Mouse (Mus musculus) granulocyte monocyte progenitor cell, adult 5-6 weeks (primary cell): ENCODE measurements around the gene Mapk7. TPM values are rescaled to one million over a fixed set of nuclear protein-coding genes. Genes with fewer than 3 reads are reported as not detected.

Source experiments
- ATAC-seq: replicated peaks from 2 replicates; pipeline ENCODE4 v1.8.0; 2016; ENCODE audit warnings: mild to moderate bottlenecking, moderate TSS enrichment, inconsistent platforms; ENCODE audit not compliant: poor library complexity, severe bottlenecking
- total RNA-seq, 2 experiments: library from RNA; stranded (forward) in 1 of 2; stranded (reverse) in 1 of 2; fragments of 200-712, 200-1000 nt in 1 of 2; fragments of >200 nt in 1 of 2; fragmentation: Nextera tagmentation in 1 of 2; gene quantifications; 2 replicates each; pipeline ENCODE4 v1.2.3; 2014 to 2017

Mapk7 gene
- total RNA-seq, 2 experiments from 2014 or later = 9.2 to 13.1 TPM

DNA sequence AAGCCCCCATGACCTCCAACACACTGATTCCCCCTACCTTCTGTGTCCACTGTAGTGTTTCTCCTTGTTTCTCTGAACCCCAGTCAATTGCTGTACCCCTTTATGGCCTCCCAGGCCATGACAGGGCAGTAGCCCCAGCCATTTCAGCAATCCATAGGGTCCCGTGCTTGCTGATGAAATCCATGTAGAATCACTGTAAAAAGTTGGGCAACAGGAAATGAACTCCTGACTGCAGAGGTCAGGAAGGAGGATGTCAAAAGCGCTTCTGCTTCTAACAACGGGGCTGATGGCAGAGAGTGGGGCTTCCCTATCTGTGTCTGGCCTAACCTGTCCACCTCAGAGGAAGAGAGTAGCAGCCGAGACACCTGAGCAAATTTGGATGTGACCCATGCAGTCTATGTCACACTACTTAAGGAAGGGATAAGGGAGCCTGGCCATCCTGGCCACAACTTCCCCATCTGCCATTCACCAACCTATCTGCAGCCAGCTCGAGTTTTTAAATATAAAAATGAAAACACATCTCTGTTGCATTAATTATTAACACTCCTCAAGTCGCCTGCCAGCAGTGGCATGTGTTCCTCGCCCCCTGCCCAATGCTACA lies 24.8 kb downstream of the Mapk7 start:
- ATAC-seq = peak; percentile 93

DNA sequence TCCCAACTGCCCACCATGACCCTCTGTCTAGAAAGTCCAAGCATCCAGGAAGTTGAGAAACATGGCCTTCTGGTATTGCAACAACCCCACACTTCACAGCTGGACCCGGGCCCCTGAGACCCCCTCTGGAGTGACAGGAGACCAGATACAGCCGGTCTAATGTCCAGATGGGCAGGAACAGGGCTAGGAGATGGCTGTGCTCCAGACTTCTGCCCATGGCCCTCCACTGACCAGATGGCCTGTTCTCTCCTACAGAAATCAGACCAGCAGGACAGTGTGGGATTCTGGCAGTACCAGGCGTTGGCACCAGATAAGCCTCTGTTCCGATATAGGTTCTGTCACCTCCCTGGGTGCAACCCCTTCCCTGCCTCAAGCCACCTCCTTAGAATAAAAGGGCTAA lies 25.7 kb downstream of the Mapk7 start:
- ATAC-seq = peak; percentile 24; the same call in 1 of the 2 replicates

DNA sequence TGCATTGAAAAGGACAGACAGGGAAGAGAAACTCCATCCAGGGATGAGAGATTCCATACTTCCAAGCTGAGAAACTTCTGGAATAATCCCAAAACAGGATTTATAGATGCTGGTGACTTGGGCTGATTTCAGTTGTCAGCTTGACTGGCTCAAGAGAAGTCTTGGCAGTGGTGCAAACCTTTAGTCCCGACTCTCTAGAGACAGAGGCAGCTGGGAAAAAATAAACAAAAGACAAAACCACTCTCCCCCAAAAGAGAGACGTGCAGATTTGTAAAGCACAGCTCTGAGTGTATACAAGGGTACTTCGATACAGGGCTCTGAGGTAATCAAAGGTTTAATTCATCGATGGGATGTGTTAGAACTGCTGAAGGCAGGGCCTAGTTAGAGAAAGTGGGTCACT lies 28.8 kb downstream of the Mapk7 start:
- ATAC-seq = no peak

DNA sequence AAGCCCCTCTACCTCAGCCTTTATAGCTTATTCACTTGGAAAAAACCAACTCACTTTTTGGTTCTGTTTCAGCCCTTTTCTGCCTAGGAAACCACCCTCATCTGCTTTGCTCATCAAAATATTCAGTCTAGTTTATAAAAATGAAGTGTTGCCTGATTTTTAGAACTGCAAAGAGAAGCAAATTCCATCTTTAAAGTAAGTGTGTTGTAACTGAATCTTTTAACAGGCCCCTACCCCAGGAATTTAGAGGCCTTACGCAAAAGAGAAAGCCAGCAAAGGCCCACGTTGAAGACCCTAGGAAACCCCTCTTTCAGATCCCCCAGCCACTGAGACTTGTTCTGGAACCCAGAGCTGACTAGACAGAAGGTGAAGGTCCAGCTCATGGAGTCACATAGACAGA lies 30.1 kb downstream of the Mapk7 start:
- ATAC-seq = no peak

DNA sequence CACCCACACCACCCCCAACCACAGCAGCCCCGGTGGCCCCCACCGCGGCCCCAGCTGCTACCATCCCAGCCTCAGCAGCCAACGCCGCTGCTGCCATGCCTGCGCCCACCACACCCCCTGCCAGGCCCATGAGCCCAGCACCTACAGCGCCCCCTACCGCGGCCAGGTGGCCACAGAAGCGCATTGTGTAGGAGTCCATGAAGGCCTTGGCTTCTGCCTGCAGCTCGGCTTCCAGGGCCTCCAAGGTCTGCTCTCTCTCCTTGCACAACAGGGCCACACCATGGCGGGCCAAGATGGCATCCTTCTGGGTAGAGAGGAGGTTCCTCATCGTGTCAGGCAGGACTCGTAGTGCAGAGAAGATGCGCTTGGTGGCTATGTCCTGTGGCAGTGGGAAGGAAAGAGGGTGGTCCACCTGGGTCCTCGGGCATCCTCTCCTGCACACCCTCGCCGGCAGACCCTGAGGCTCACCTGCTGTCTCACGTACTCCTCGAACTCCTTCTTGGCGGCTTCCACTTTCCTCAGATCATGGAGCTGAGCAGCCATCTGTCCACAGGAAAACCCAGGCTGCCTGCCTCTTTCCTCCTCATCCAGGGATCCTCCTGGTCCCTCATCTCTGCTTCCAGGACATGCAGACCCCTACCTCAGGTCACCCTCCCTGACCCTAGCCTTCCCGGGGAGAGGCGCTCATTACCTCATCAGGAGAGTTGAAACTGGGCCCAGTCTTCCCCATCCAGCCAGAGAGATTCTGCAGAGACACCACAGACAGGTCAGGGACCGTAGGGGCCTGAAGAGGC lies 44.5 kb downstream of the Mapk7 start:
- ATAC-seq = peak; percentile 20; the same call in 1 of the 2 replicates

DNA sequence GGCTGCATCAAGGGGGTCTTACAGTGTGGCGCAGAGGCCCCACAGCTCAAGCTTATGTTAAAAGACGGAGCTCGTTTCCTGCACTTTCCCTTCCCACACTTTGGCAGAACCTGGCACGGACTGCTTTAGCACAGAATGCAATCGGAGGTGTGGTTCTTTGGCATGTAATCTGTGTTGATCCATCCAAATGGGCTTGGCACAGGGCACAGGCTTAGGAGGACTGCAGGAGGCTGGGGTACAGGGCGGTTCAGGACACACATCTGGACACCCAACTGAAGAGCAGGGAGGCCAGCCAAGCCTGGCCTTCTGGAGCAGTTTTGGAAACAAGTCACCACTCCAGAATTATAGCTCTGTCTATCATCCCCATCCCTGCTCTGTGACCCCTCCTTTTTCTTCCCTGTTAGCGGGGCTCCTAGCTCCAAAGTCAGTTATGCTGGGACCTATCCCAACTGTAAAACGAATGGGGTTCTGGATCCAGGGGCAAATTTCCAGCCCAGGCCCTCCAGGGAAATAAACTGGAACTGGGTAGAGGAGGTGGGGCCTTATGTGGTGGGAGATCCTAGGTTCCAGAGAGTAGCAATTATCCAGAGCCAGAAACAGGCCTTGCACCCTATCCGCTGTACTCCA lies 45.5 kb downstream of the Mapk7 start:
- no peak for ATAC-seq

DNA sequence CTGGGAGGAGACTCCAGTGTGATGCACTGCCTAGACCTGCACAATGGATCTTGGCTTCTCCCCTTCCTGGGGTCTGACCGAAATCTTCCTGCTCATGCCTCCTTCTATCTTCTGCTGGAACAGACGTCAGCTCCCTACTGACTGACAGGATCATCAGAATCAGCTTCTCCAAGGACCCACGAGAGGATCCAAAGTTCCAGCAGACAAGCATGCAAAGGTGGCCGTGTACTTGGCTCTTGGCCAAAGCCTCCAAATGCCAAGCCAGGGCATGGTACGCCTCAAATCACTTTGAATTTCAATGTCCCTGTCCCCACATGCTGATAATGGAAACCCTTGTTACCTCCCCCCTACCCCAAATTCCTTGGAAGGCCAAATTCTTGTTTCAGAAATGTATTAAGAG lies 46.2 kb downstream of the Mapk7 start:
- ATAC-seq = no peak

DNA sequence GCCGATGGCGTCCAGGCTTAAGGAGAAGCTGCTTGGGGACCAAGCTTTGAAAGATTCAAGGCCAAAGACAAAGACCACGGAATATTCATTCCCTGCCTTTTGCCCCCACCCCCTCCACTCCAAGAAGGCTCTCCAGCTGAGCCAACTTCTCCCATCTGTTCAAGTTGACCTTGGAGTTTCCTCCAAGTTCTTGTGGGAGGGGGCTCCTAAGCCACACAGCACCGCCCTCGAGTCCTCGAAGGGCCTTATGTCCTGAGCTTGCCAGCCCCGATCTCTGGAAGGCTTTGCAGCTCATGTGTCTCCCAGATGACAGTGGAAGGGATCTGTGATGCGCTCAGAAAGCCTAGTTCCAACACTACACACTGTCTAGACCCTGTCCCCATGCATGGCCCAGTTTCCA lies 46.9 kb downstream of the Mapk7 start:
- no peak for ATAC-seq

DNA sequence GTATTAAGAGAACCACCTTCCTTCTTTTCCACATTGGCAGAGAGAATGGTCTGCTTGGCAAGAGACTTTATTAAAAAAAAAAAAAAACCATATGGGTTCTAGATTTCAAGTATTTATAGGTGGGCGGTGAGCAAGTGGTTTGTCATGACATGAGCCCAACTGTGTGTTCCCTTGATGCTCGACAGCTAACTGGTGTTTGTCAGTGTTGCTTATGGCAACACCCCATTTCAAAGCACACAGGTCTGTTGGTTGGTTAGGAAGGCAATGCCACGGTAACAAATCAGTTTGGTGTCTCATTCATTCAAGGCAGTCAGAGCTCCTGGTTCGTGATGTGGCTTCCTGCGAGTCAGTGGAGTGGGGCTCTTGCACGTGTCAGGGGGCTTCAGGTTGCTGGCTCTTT lies 50.4 kb downstream of the Mapk7 start:
- ATAC-seq = no peak

DNA sequence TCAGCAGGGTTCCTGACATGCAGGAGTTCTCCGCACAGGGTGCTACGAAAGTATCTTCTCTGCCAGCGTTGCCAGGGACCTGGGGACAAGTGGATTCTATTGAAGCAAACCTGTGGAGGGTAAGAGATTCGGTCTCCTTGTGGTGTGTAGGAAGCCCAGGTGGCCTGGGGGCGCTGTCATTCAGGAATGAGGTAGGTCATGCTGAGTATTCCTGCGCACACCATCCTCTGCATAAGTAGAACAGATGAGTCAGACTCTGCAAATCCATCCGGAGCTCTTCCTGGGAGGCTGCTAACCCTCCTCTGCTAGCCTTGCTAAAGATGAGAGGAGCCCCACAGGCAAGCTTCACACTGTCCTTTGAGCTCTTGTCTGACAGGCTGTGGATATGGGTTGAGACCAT lies 52.5 kb downstream of the Mapk7 start:
- ATAC-seq = no peak

DNA sequence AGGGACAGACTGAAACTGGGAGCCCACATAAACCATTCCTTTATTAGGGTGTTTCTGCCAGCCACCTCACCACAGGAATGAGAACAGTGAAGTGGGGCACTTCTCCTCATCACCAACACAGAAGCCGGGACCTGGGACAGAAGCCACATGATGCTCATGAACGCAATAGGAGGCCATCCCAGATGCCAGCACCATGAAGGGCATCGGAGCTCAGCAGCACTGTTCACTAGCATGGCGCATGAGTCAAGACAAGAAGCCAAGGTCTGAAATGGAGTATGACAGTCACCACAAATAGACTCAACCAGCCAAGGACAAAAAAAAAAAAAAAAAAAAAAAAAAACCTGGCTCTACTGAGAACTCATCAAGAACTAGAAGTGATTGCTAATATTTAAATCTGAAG lies 53.8 kb downstream of the Mapk7 start:
- ATAC-seq = no peak

DNA sequence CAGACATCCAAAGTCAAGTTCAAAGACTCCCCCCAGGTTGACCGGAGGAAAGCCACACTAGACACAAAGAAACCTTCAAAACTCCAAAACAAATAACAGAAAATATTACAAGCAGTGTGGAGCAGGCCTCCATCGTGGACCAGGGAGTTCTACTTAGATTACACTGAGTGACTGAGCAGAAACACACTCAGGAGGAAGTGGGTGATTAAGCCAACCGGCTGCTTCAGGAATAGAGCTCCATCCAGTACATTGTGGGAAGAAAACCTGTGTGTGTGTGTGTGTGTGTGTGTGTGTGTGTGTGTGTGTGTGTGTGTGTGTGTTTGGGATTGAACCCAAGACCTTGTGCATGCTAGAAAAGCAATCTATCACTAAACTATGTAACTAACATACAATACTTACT lies 55.0 kb downstream of the Mapk7 start:
- ATAC-seq = no peak

Other genes starting within 250 kb of the Mapk7 start
- gene Aldh3a2, start 226.9 kb downstream of the Mapk7 start, total RNA-seq (2014; fragmentation: Nextera tagmentation) = 18.5 and 20.9 TPM in 2 replicates
- gene Aldh3a2, start 226.9 kb downstream of the Mapk7 start, total RNA-seq (2017) = 22.3 and 27.3 TPM in 2 replicates
- gene Slc47a2, start 151.5 kb downstream of the Mapk7 start, total RNA-seq (2014; fragmentation: Nextera tagmentation) = not detected in 2 replicates
- not detected in 2 replicates for gene Slc47a2, start 151.5 kb downstream of the Mapk7 start, total RNA-seq (2017)
- gene Slc47a1, start 116.1 kb downstream of the Mapk7 start, total RNA-seq (2014; fragmentation: Nextera tagmentation) = not detected in 2 replicates
- not detected in 2 replicates for gene Slc47a1, start 116.1 kb downstream of the Mapk7 start, total RNA-seq (2017)
- not detected in 2 replicates for gene Rnf112, start 40.3 kb downstream of the Mapk7 start, total RNA-seq (2014; fragmentation: Nextera tagmentation)
- not detected in 2 replicates for gene Rnf112, start 40.3 kb downstream of the Mapk7 start, total RNA-seq (2017)
- gene Mfap4, start 9.0 kb downstream of the Mapk7 start, total RNA-seq (2014; fragmentation: Nextera tagmentation) = not detected in 2 replicates
- gene Mfap4, start 9.0 kb downstream of the Mapk7 start, total RNA-seq (2017) = not detected in 2 replicates
- gene B9d1, start 10.7 kb upstream of the Mapk7 start, total RNA-seq (2014; fragmentation: Nextera tagmentation) = 1.6 TPM in 1 of 2 replicates, not detected in the other
- gene B9d1, start 10.7 kb upstream of the Mapk7 start, total RNA-seq (2017) = not detected in 2 replicates
- not detected in 2 replicates for gene Epn2, start 85.3 kb upstream of the Mapk7 start, total RNA-seq (2014; fragmentation: Nextera tagmentation)
- gene Epn2, start 85.3 kb upstream of the Mapk7 start, total RNA-seq (2017) = not detected in 2 replicates
- gene Grap, start 158.9 kb upstream of the Mapk7 start, total RNA-seq (2014; fragmentation: Nextera tagmentation) = 2.0 TPM in 1 of 2 replicates, not detected in the other
- gene Grap, start 158.9 kb upstream of the Mapk7 start, total RNA-seq (2017) = 0.30 and 0.31 TPM in 2 replicates
- not detected in 2 replicates for gene Fam83g, start 189.7 kb upstream of the Mapk7 start, total RNA-seq (2014; fragmentation: Nextera tagmentation)
- gene Fam83g, start 189.7 kb upstream of the Mapk7 start, total RNA-seq (2017) = not detected in 2 replicates
- gene Slc5a10, start 226.4 kb upstream of the Mapk7 start, total RNA-seq (2014; fragmentation: Nextera tagmentation) = not detected in 2 replicates
- not detected in 2 replicates for gene Slc5a10, start 226.4 kb upstream of the Mapk7 start, total RNA-seq (2017)